Comparison of ENCODE assay signal across 30 mouse cellular contexts in the genomic region with DNA sequence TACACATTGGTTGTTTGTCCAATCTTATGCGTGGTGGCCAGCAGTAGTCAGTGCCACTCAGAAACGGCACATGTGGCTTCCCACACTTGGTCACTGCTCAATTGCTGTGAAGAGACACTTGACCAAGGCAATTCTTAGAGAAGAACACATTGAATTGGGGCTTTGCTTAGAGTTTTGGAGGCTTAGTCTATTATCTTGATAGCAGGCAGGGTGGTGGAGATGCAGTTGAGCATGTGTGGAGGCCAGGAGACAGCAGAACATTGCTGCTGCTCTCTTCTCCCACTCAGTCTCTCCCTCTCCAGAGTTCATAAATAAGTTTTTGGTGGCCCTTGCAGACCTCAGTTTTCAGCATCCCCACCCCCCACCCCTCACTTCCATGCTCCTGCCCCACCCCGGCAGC. TPM values are rescaled to one million over a fixed set of nuclear protein-coding genes. Genes with fewer than 3 reads are reported as not detected.
DNase-seq lines count a peak whose midpoint lies in the region; ATAC-seq and TF ChIP-seq lines count a peak whose summit lies in the region.
"Had no signal": no experiment of that assay in that cellular context is flagged by ENCODE, and none has a peak within 500 bp of the region (broad histone marks: within the 10 kb centered on the region; RNA-seq: fewer than 3 reads in every experiment).

No protein-coding gene starts in this region.

- no peak overlapping the region for H3K4me2 ChIP-seq in liver, embryonic 12.5 days
- H3K4me2 ChIP-seq in liver, postnatal 0 days (ENCODE audit: low read depth, low read length): no peak overlapping the region
- H3K4me2 ChIP-seq: embryonic facial prominence, embryonic 13.5 days; embryonic facial prominence, embryonic 15.5 days; forebrain, embryonic 13.5 days; forebrain, embryonic 15.5 days had no signal

- H3K9me3 ChIP-seq in liver, embryonic 12.5 days (replicated peaks): no peaks in the 10 kb centered on the region
- no peaks in the 10 kb centered on the region for H3K9me3 ChIP-seq in MEL (replicated peaks; ENCODE audit: insufficient read depth, low read length)
- H3K9me3 ChIP-seq in liver, postnatal 0 days (ENCODE audit: low read length): no peaks in the 10 kb centered on the region
- H3K9me3 ChIP-seq: embryonic facial prominence, embryonic 13.5 days; embryonic facial prominence, embryonic 15.5 days; forebrain, embryonic 13.5 days; forebrain, embryonic 15.5 days had no signal

- no peaks in the 10 kb centered on the region for H3K79me2 ChIP-seq in MEL (ENCODE audit: control insufficient read depth, insufficient read depth, low read length, poor library complexity)

- TF ChIP-seq POLR2A in MEL (IDR thresholded peaks at IDR 0.05; ENCODE audit: control insufficient read depth in 1 of 2, insufficient read depth in 1 of 2, low read depth in 1 of 2, low read length in 2 of 2, poor library complexity in 1 of 2): peak in 1 of 2 experiments; percentile 59; a peak in 2 of 4 replicates

- peak; percentile 51; the same call in 1 of the 2 replicates for ATAC-seq in liver, embryonic 12.5 days
- 0 out of 2 replicates have a peak, but pooled peaks have one; percentile 9 for ATAC-seq in erythroblast, adult 5-6 weeks (replicated peaks; ENCODE audit: low FRiP score, poor library complexity, severe bottlenecking)
- ATAC-seq in liver, postnatal 0 days: 0 out of 2 replicates have a peak, but pooled peaks have one; percentile 31
- ATAC-seq: activated CD4-positive, CD25-positive, alpha-beta regulatory T cell, adult 4 months; forebrain, embryonic 13.5 days; forebrain, embryonic 15.5 days; forebrain, postnatal 0 days; Patski had no signal

- H3K9ac ChIP-seq in liver, embryonic 12.5 days: no peak overlapping the region
- H3K9ac ChIP-seq in MEL (ENCODE audit: control insufficient read depth, low read depth, low read length, poor library complexity, severe bottlenecking): peak overlapping the region; percentile 73
- H3K9ac ChIP-seq in liver, postnatal 0 days (replicated peaks): no peak overlapping the region
- H3K9ac ChIP-seq: embryonic facial prominence, embryonic 13.5 days; embryonic facial prominence, embryonic 15.5 days; forebrain, embryonic 13.5 days; forebrain, embryonic 15.5 days; forebrain, postnatal 0 days had no signal

- no peak for TF ChIP-seq CTCF in MEL (IDR thresholded peaks at IDR 0.05 in 2 of 3, conservative IDR thresholded peaks at IDR 0.05 in 1 of 3; ENCODE audit: control insufficient read depth in 1 of 3, insufficient read depth in 1 of 3, low read depth in 2 of 3, low read length in 3 of 3, poor library complexity in 1 of 3, severe bottlenecking in 1 of 3)
- no peak for TF ChIP-seq CTCF in liver, postnatal 0 days (IDR thresholded peaks at IDR 0.05; ENCODE audit: low read depth)

- peaks cover 26% of the 10 kb centered on the region for H3K4me1 ChIP-seq in liver, embryonic 12.5 days
- peaks cover 24 to 29% of the 10 kb centered on the region in 2 experiments for H3K4me1 ChIP-seq in MEL (ENCODE audit: control insufficient read depth in 1 of 2, insufficient read depth in 2 of 2, low read length in 2 of 2)
- 0 out of 2 replicates have a peak, but pooled peaks cover 3% of the 10 kb centered on the region for H3K4me1 ChIP-seq in liver, postnatal 0 days (ENCODE audit: insufficient read depth)
- H3K4me1 ChIP-seq: embryonic facial prominence, embryonic 13.5 days; embryonic facial prominence, embryonic 15.5 days; forebrain, embryonic 13.5 days; forebrain, embryonic 15.5 days had no signal

- TF ChIP-seq EP300 in MEL (IDR thresholded peaks at IDR 0.05; ENCODE audit: low read depth in 1 of 2, low read length in 2 of 2): no peak
- no peak for TF ChIP-seq EP300 in liver, postnatal 0 days (IDR thresholded peaks at IDR 0.05; ENCODE audit: low read depth)

- TF ChIP-seq RAD21 in MEL (IDR thresholded peaks at IDR 0.05; ENCODE audit: low read depth, low read length): no peak

- intact Hi-C loops in gastrocnemius, postnatal 36 days (cut with DNase I): no loop called here

- no peak overlapping the region for H3K27ac ChIP-seq in liver, embryonic 12.5 days
- H3K27ac ChIP-seq in MEL (ENCODE audit: control insufficient read depth, low read depth, low read length): peak overlapping the region; percentile 98
- no peak overlapping the region for H3K27ac ChIP-seq in liver, postnatal 0 days (ENCODE audit: low read depth)
- H3K27ac ChIP-seq: embryonic facial prominence, embryonic 13.5 days; embryonic facial prominence, embryonic 15.5 days; forebrain, embryonic 13.5 days; forebrain, embryonic 15.5 days had no signal

- no peaks in the 10 kb centered on the region for H3K27me3 ChIP-seq in liver, embryonic 12.5 days (replicated peaks)
- H3K27me3 ChIP-seq in MEL (ENCODE audit: control insufficient read depth in 1 of 2, insufficient read depth in 2 of 2, low read length in 2 of 2): no peaks in the 10 kb centered on the region
- no peaks in the 10 kb centered on the region for H3K27me3 ChIP-seq in liver, postnatal 0 days (ENCODE audit: insufficient read depth, low read length)
- H3K27me3 ChIP-seq: embryonic facial prominence, embryonic 13.5 days; embryonic facial prominence, embryonic 15.5 days; forebrain, embryonic 13.5 days; forebrain, embryonic 15.5 days; Patski had no signal

- H3K36me3 ChIP-seq in liver, embryonic 12.5 days: no peaks in the 10 kb centered on the region
- H3K36me3 ChIP-seq in MEL (ENCODE audit: control insufficient read depth in 1 of 2, insufficient read depth in 2 of 2, low read length in 2 of 2): peaks cover 0 to 22% of the 10 kb centered on the region in 2 experiments; a peak in 2 of 4 replicates
- H3K36me3 ChIP-seq in liver, postnatal 0 days (replicated peaks; ENCODE audit: insufficient read depth, low read length): no peaks in the 10 kb centered on the region
- H3K36me3 ChIP-seq: embryonic facial prominence, embryonic 13.5 days; embryonic facial prominence, embryonic 15.5 days; forebrain, embryonic 15.5 days had no signal

- no peak for DNase-seq in liver
- peak; percentile 85 for DNase-seq in MEL (ENCODE audit: low read depth, low spot score)
- DNase-seq in liver, postnatal 0 days: no peak
- DNase-seq in gastrocnemius, postnatal 36 days: no peak
- no peak for DNase-seq in adrenal gland, postnatal 36 days
- DNase-seq: adrenal gland, adult 8-10 months; adrenal gland, postnatal 14 days; cerebellum, adult 11 months; cerebellum, adult 18-20 months; cerebellum, adult 8-10 months; cerebellum, adult 9-11 months; cerebellum, postnatal 14 days; cerebellum, postnatal 36 days; embryo, embryonic 11 days; forebrain, postnatal 0 days had no signal

- WGBS in liver, embryonic 12.5 days (ENCODE audit: insufficient replicate concordance): 86% methylated on average over 3 of the region's 3 CpGs
- 80% methylated on average over 3 of the region's 3 CpGs for WGBS in liver, postnatal 0 days (ENCODE audit: insufficient replicate concordance)

- no peak overlapping the region for H3K4me3 ChIP-seq in liver, embryonic 12.5 days
- H3K4me3 ChIP-seq in MEL (ENCODE audit: control insufficient read depth in 1 of 2, insufficient read depth in 1 of 2, low read depth in 2 of 2, low read length in 2 of 2): no peak overlapping the region; a peak in 1 of 4 replicates
- H3K4me3 ChIP-seq in liver, postnatal 0 days (ENCODE audit: low read depth, low read length): no peak overlapping the region
- H3K4me3 ChIP-seq: embryonic facial prominence, embryonic 13.5 days; embryonic facial prominence, embryonic 15.5 days; forebrain, embryonic 13.5 days; forebrain, embryonic 15.5 days had no signal

RNA-seq across cellular contexts. Expression of a gene that starts 12.9 kb away (rescaled TPM):
- 40.2 and 41.7 TPM in 2 replicates for polyA plus RNA-seq in liver, embryonic 12.5 days (2016; fragmentation: Nextera tagmentation; extraction: Ambion mirVana)
- total RNA-seq in MEL (2012; rRNA removed): 21.8 and 26.4 TPM in 2 replicates
- 10 to 100 TPM in 1 of 2 experiments, not detected in 1; 20.8 TPM for polyA plus RNA-seq in MEL (2012; ENCODE audit: insufficient read depth in 1 of 2, insufficient read length in 2 of 2, low read depth in 1 of 2, low replicate concordance in 2 of 2, missing spikeins in 1 of 2)
- total RNA-seq in erythroblast, adult 5-6 weeks (2015; ENCODE audit: low replicate concordance): 226 and 242 TPM in 2 replicates
- 369 and 410 TPM in 2 replicates for total RNA-seq in erythroblast, adult 5-6 weeks (2017; ENCODE audit: low replicate concordance)
- polyA plus RNA-seq in liver, postnatal 0 days (2015; fragmentation: Nextera tagmentation; extraction: Ambion mirVana): 12.3 and 13.2 TPM in 2 replicates
- 10 to 100 TPM; 14.4 to 15.1 TPM for total RNA-seq in gastrocnemius, postnatal 36 days (2021)
- total RNA-seq in adrenal gland, postnatal 36 days (2021): 10 to 100 TPM; 21.5 to 22.9 TPM

RNA-seq across cellular contexts. Expression of a gene that starts 27.2 kb away (rescaled TPM):
- polyA plus RNA-seq in liver, embryonic 12.5 days (2016; fragmentation: Nextera tagmentation; extraction: Ambion mirVana): 113 and 114 TPM in 2 replicates
- 55.2 and 57.6 TPM in 2 replicates for total RNA-seq in MEL (2012; rRNA removed)
- 100 to 1,000 TPM in 1 of 2 experiments, 10 to 100 TPM in 1; 94.1 to 109 TPM for polyA plus RNA-seq in MEL (2012; ENCODE audit: insufficient read depth in 1 of 2, insufficient read length in 2 of 2, low read depth in 1 of 2, low replicate concordance in 2 of 2, missing spikeins in 1 of 2)
- total RNA-seq in erythroblast, adult 5-6 weeks (2015; ENCODE audit: low replicate concordance): 432 and 436 TPM in 2 replicates
- 440 and 446 TPM in 2 replicates for total RNA-seq in erythroblast, adult 5-6 weeks (2017; ENCODE audit: low replicate concordance)
- polyA plus RNA-seq in liver, postnatal 0 days (2015; fragmentation: Nextera tagmentation; extraction: Ambion mirVana): 93.5 and 98.9 TPM in 2 replicates
- 100 to 1,000 TPM; 158 to 166 TPM for total RNA-seq in gastrocnemius, postnatal 36 days (2021)
- total RNA-seq in adrenal gland, postnatal 36 days (2021): 100 to 1,000 TPM; 125 to 139 TPM

RNA-seq across cellular contexts. Expression of a gene that starts 37.0 kb away (rescaled TPM):
- 23.0 and 24.8 TPM in 2 replicates for polyA plus RNA-seq in liver, embryonic 12.5 days (2016; fragmentation: Nextera tagmentation; extraction: Ambion mirVana)
- total RNA-seq in MEL (2012; rRNA removed): 18.8 and 35.8 TPM in 2 replicates
- polyA plus RNA-seq in MEL (2012; ENCODE audit: insufficient read depth in 1 of 2, insufficient read length in 2 of 2, low read depth in 1 of 2, low replicate concordance in 2 of 2, missing spikeins in 1 of 2): 10 to 100 TPM in 1 of 2 experiments, not detected in 1; 94.8 TPM
- 31.8 and 39.6 TPM in 2 replicates for total RNA-seq in erythroblast, adult 5-6 weeks (2015; ENCODE audit: low replicate concordance)
- 26.8 and 53.9 TPM in 2 replicates for total RNA-seq in erythroblast, adult 5-6 weeks (2017; ENCODE audit: low replicate concordance)
- polyA plus RNA-seq in liver, postnatal 0 days (2015; fragmentation: Nextera tagmentation; extraction: Ambion mirVana): 7.7 and 8.2 TPM in 2 replicates
- 10 to 100 TPM; 76.6 to 96.3 TPM for total RNA-seq in gastrocnemius, postnatal 36 days (2021)
- total RNA-seq in adrenal gland, postnatal 36 days (2021): 10 to 100 TPM; 28.6 to 55.4 TPM

RNA-seq across cellular contexts. Expression of a gene that starts 52.1 kb away (rescaled TPM):
- polyA plus RNA-seq in liver, embryonic 12.5 days (2016; fragmentation: Nextera tagmentation; extraction: Ambion mirVana): 23.5 and 24.2 TPM in 2 replicates
- total RNA-seq in MEL (2012; rRNA removed): 18.5 and 21.5 TPM in 2 replicates
- 10 to 100 TPM in 1 of 2 experiments, not detected in 1; 21.8 TPM for polyA plus RNA-seq in MEL (2012; ENCODE audit: insufficient read depth in 1 of 2, insufficient read length in 2 of 2, low read depth in 1 of 2, low replicate concordance in 2 of 2, missing spikeins in 1 of 2)
- 5.6 and 9.2 TPM in 2 replicates for total RNA-seq in erythroblast, adult 5-6 weeks (2015; ENCODE audit: low replicate concordance)
- total RNA-seq in erythroblast, adult 5-6 weeks (2017; ENCODE audit: low replicate concordance): 7.2 and 8.2 TPM in 2 replicates
- 12.4 and 13.2 TPM in 2 replicates for polyA plus RNA-seq in liver, postnatal 0 days (2015; fragmentation: Nextera tagmentation; extraction: Ambion mirVana)
- 1 to 10 TPM; 5.1 to 5.5 TPM for total RNA-seq in gastrocnemius, postnatal 36 days (2021)
- total RNA-seq in adrenal gland, postnatal 36 days (2021): 10 to 100 TPM; 27.6 to 37.3 TPM

RNA-seq across cellular contexts. Expression of a gene that starts 56.7 kb away (rescaled TPM):
- polyA plus RNA-seq in liver, embryonic 12.5 days (2016; fragmentation: Nextera tagmentation; extraction: Ambion mirVana): not detected in 2 replicates
- total RNA-seq in MEL (2012; rRNA removed): not detected in 2 replicates
- not detected for polyA plus RNA-seq in MEL (2012; ENCODE audit: insufficient read depth in 1 of 2, insufficient read length in 2 of 2, low read depth in 1 of 2, low replicate concordance in 2 of 2, missing spikeins in 1 of 2)
- not detected in 2 replicates for total RNA-seq in erythroblast, adult 5-6 weeks (2015; ENCODE audit: low replicate concordance)
- total RNA-seq in erythroblast, adult 5-6 weeks (2017; ENCODE audit: low replicate concordance): not detected in 2 replicates
- polyA plus RNA-seq in liver, postnatal 0 days (2015; fragmentation: Nextera tagmentation; extraction: Ambion mirVana): not detected in 2 replicates
- not detected for total RNA-seq in gastrocnemius, postnatal 36 days (2021)
- not detected for total RNA-seq in adrenal gland, postnatal 36 days (2021)
- total RNA-seq: adrenal gland, adult 18-20 months; adrenal gland, adult 8-10 months; adrenal gland, postnatal 14 days; adrenal gland, postnatal 4 days; common myeloid progenitor, adult 5-6 weeks; forebrain, postnatal 0 days had no signal
- polyA plus RNA-seq: activated CD4-positive, CD25-positive, alpha-beta regulatory T cell, adult 4 months; brain, embryonic 14.5 days; C2C12; embryonic facial prominence, embryonic 11.5 days; embryonic facial prominence, embryonic 13.5 days; embryonic facial prominence, embryonic 15.5 days; forebrain, embryonic 11.5 days; forebrain, embryonic 13.5 days; forebrain, embryonic 15.5 days; forebrain, postnatal 0 days; Patski had no signal
